Mouse (Mus musculus) cerebellum, adult (tissue): Measurements from ENCODE around the gene Nkx6-2.

ENCODE experiments used
- ATAC-seq: cut with Nextera tagmentation; 2 replicates; pipeline ENCODE4 v1.9.2; 2017; ENCODE audit warnings: mild to moderate bottlenecking, moderate library complexity, mixed read lengths; ENCODE audit not compliant: insufficient number of reproducible peaks, low FRiP score, low TSS enrichment

Gene Nkx6-2

DNA sequence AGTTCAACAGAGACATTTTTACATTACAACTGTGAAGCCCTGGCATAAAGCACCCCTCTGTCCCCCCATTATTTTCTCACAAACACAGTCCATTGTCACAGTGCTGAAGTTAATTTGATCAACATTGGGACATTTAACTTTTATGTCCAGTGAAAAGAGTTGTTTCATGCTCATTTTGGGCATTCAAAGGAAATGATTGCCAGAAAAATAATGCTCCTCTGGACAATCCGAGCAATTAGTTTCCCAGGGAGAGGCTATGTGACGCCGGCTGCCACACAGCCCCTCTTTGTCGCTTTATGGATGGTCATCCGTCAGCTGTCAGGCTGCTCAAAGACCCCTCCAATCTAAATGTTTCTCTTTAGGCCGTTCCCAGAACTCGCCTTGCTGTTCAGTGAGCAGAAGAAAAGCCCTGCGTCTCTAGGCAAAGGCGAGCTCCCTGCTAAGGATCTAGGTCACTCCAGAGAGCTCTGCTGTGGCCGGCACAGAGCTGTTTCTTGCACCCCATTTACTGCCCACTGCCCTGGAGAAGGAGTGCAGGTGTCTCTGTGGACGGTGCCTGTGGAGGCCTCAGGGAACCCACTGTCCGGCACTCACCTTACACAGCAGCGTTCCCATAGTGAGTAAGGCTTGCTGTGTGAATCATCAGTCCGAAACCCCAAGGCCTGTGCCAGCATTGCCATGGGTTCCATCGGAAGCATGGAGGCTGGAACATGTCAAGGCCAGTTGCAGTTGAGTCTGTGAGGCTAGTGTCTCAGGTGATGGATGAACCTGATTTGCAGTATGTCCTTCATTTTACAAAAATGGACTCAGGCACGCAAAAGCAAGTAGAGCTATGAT is 51.8 kb downstream of the Nkx6-2 start:
- no peak for ATAC-seq
